Mouse (Mus musculus): ENCODE data around the gene Tmc8.
"Not testable (repeated sequence)": the region's sequence is repeated elsewhere in the genome, so short reads cannot be mapped to it uniquely, and the experiment has no call there.

Tmc8 gene

GRCm38 (mm10) chr11:117774925-117775324 lies 7.0 kb upstream of the Tmc8 start:
- DNase-seq (ENCODE audit: low spot score) = no peak

GRCm38 (mm10) chr11:117775540-117775939 lies 6.3 kb upstream of the Tmc8 start:
- DNase-seq (ENCODE audit: low spot score) = no peak

- DNase-seq (ENCODE audit: low spot score) = no peak
These were observed 5.6 kb upstream of the Tmc8 start for GRCm38 (mm10) chr11:117776085-117776792.

GRCm38 (mm10) chr11:117777111-117777510 lies 4.8 kb upstream of the Tmc8 start:
- no peak for DNase-seq (ENCODE audit: low spot score)

GRCm38 (mm10) chr11:117778031-117778430 lies 3.8 kb upstream of the Tmc8 start:
- DNase-seq (ENCODE audit: low spot score) = no peak

- peak; percentile 45 for DNase-seq (ENCODE audit: low spot score)
These were observed 2.9 kb upstream of the Tmc8 start for GRCm38 (mm10) chr11:117778851-117779433.

- DNase-seq (ENCODE audit: low spot score) = peak; percentile 82
These were observed 2.3 kb upstream of the Tmc8 start for GRCm38 (mm10) chr11:117779434-117780198.

GRCm38 (mm10) chr11:117780199-117780515 lies 1.7 kb upstream of the Tmc8 start:
- no peak for DNase-seq (ENCODE audit: low spot score)

- DNase-seq (ENCODE audit: low spot score) = peak; percentile 89
These were observed 1.2 kb upstream of the Tmc8 start for GRCm38 (mm10) chr11:117780582-117781111.

- DNase-seq (ENCODE audit: low spot score) = no peak
These were observed 566 bp upstream of the Tmc8 start for GRCm38 (mm10) chr11:117781199-117781821.

- DNase-seq (ENCODE audit: low spot score) = no peak
These were observed 794 bp downstream of the Tmc8 start for GRCm38 (mm10) chr11:117782705-117783034.

GRCm38 (mm10) chr11:117783089-117783488 lies 1.2 kb downstream of the Tmc8 start:
- DNase-seq (ENCODE audit: low spot score) = peak; percentile 83

GRCm38 (mm10) chr11:117783683-117784309 lies 1.9 kb downstream of the Tmc8 start:
- peak; percentile 50 for DNase-seq (ENCODE audit: low spot score)

GRCm38 (mm10) chr11:117786294-117786693 lies 4.4 kb downstream of the Tmc8 start:
- peak; percentile 77 for DNase-seq (ENCODE audit: low spot score)

GRCm38 (mm10) chr11:117788481-117788880 lies 6.6 kb downstream of the Tmc8 start:
- DNase-seq (ENCODE audit: low spot score) = not testable (repeated sequence)

GRCm38 (mm10) chr11:117790286-117790685 lies 8.4 kb downstream of the Tmc8 start:
- peak; percentile 79 for DNase-seq (ENCODE audit: low spot score)

GRCm38 (mm10) chr11:117790703-117791440 lies 9.0 kb downstream of the Tmc8 start:
- DNase-seq (ENCODE audit: low spot score) = no peak

GRCm38 (mm10) chr11:117791441-117791761 lies 9.5 kb downstream of the Tmc8 start:
- no peak for DNase-seq (ENCODE audit: low spot score)

- peak; percentile 73 for DNase-seq (ENCODE audit: low spot score)
These were observed 10.5 kb downstream of the Tmc8 start for GRCm38 (mm10) chr11:117792281-117792888.

- no peak for DNase-seq (ENCODE audit: low spot score)
These were observed 12.2 kb downstream of the Tmc8 start for GRCm38 (mm10) chr11:117794035-117794551.

- DNase-seq (ENCODE audit: low spot score) = no peak
These were observed 15.1 kb downstream of the Tmc8 start for GRCm38 (mm10) chr11:117796954-117797353.

All from embryo, embryonic 10.5 days (tissue).